Mouse (Mus musculus) heart, postnatal 25 days (tissue): ENCODE results near the gene Tmem160. TPM values are rescaled to one million over a fixed set of nuclear protein-coding genes. Genes with fewer than 3 reads are reported as not detected.

Source experiments
- DNase-seq: peaks from one replicate; pipeline ENCODE4 v3.0.0; 2022; ENCODE audit warnings: low spot score
- intact Hi-C: fragments of 180-260 bp; cut with DNase I; formaldehyde crosslinking; loops from one replicate; pipeline ENCODE4 v1.15.1; 2025
- total RNA-seq, 2 experiments: library from RNA; stranded (reverse); gene quantifications; 2 replicates each; pipeline ENCODE4 v1.2.3; 2021

Gene Tmem160
- 10 to 100 TPM; 82.2 to 88.1 TPM for total RNA-seq

GRCm38 (mm10) chr7:16452587-16453073 is at the start of gene Tmem160:
Gene Tmem160, plus strand, starts transcription at chr7:16452779.
- intact Hi-C loops, result no loop called here
- peak; percentile 91 for DNase-seq

- no peak for DNase-seq
- intact Hi-C loops, result loop anchor here (5.0 kb wide), 1 partner anchor 209 kb away; the partner anchor contains the start of gene Arhgap35
Observed at GRCm38 (mm10) chr7:16402968-16403948, 49.3 kb upstream of the Tmem160 start.

GRCm38 (mm10) chr7:16404315-16405072 is 48.1 kb upstream of the Tmem160 start:
- no peak for DNase-seq
- intact Hi-C loops, result loop anchor here (5.0 kb wide), 1 partner anchor 208 kb away; the partner anchor contains the start of gene Arhgap35

GRCm38 (mm10) chr7:16405073-16405455 is 47.5 kb upstream of the Tmem160 start:
- intact Hi-C loops, result no loop called here
- DNase-seq, result peak; percentile 73

- intact Hi-C loops, result no loop called here
- DNase-seq, result peak; percentile 75
Observed at GRCm38 (mm10) chr7:16405516-16406351, 46.8 kb upstream of the Tmem160 start.

- DNase-seq, result no peak
- intact Hi-C loops, result no loop called here
Observed at GRCm38 (mm10) chr7:16406978-16407377, 45.6 kb upstream of the Tmem160 start.

- intact Hi-C loops, result no loop called here
- no peak for DNase-seq
Observed at GRCm38 (mm10) chr7:16411100-16411499, 41.5 kb upstream of the Tmem160 start.

- no peak for DNase-seq
- intact Hi-C loops, result no loop called here
Observed at GRCm38 (mm10) chr7:16412220-16412896, 40.2 kb upstream of the Tmem160 start.

GRCm38 (mm10) chr7:16412930-16413329 is 39.6 kb upstream of the Tmem160 start:
- DNase-seq, result no peak
- intact Hi-C loops, result no loop called here

GRCm38 (mm10) chr7:16415426-16415825 is 37.2 kb upstream of the Tmem160 start:
- intact Hi-C loops, result no loop called here
- DNase-seq, result no peak

- intact Hi-C loops, result no loop called here
- peak; percentile 51 for DNase-seq
Observed at GRCm38 (mm10) chr7:16417141-16417771, 35.3 kb upstream of the Tmem160 start.

- no peak for DNase-seq
- intact Hi-C loops, result no loop called here
Observed at GRCm38 (mm10) chr7:16418713-16419112, 33.9 kb upstream of the Tmem160 start.

- intact Hi-C loops, result loop anchor here (10.0 kb wide), 1 partner anchor 46 kb away; no protein-coding TSS in a partner anchor
Observed at GRCm38 (mm10) chr7:16420493-16421118, 32.0 kb upstream of the Tmem160 start.

GRCm38 (mm10) chr7:16422222-16422856 is 30.2 kb upstream of the Tmem160 start:
- intact Hi-C loops, result loop anchor here (10.0 kb wide), 1 partner anchor 48 kb away; no protein-coding TSS in a partner anchor
- DNase-seq, result no peak

More at GRCm38 (mm10) chr7:16420493-16421118, 32.0 kb upstream of the Tmem160 start:
- no peak for DNase-seq

GRCm38 (mm10) chr7:16423731-16424130 is 28.8 kb upstream of the Tmem160 start:
- intact Hi-C loops, result loop anchor here (10.0 kb wide), 1 partner anchor 49 kb away; no protein-coding TSS in a partner anchor
- DNase-seq, result no peak

GRCm38 (mm10) chr7:16425721-16426120 is 26.9 kb upstream of the Tmem160 start:
- no peak for DNase-seq
- intact Hi-C loops, result loop anchor here (1.0 to 10.0 kb wide), 2 partner anchors 29 to 51 kb away; no protein-coding TSS in a partner anchor

- DNase-seq, result peak; percentile 67
Observed at GRCm38 (mm10) chr7:16426129-16426729, 26.4 kb upstream of the Tmem160 start.

More at GRCm38 (mm10) chr7:16426129-16426729, 26.4 kb upstream of the Tmem160 start:
- intact Hi-C loops, result loop anchor here (1.0 to 10.0 kb wide), 2 partner anchors 30 to 51 kb away; no protein-coding TSS in a partner anchor
